Mouse (Mus musculus): ENCODE data around the gene Gdpgp1. TPM values are rescaled to one million over a fixed set of nuclear protein-coding genes. Genes with fewer than 3 reads are reported as not detected.

The Gdpgp1 gene
- polyA plus RNA-seq, 1 experiment from 2014 or later = 4.2 TPM

Other genes starting within 250 kb of the Gdpgp1 start
- gene Zfp710, start 208.1 kb upstream of the Gdpgp1 start, polyA plus RNA-seq (2015; fragmentation: Nextera tagmentation; extraction: Ambion mirVana) = 12.4 and 12.6 TPM in 2 replicates
- 2,779 and 2,782 TPM in 2 replicates for gene Idh2, start 117.5 kb upstream of the Gdpgp1 start, polyA plus RNA-seq (2015; fragmentation: Nextera tagmentation; extraction: Ambion mirVana)
- 12.1 and 14.4 TPM in 2 replicates for gene Sema4b, start 46.0 kb upstream of the Gdpgp1 start, polyA plus RNA-seq (2015; fragmentation: Nextera tagmentation; extraction: Ambion mirVana)
- 65.6 and 65.9 TPM in 2 replicates for gene Cib1, start 52 bp upstream of the Gdpgp1 start, polyA plus RNA-seq (2015; fragmentation: Nextera tagmentation; extraction: Ambion mirVana)
- gene Ttll13, start 13.5 kb downstream of the Gdpgp1 start, polyA plus RNA-seq (2015; fragmentation: Nextera tagmentation; extraction: Ambion mirVana) = 0.60 and 1.2 TPM in 2 replicates
- 39.8 and 45.0 TPM in 2 replicates for gene Ngrn, start 28.4 kb downstream of the Gdpgp1 start, polyA plus RNA-seq (2015; fragmentation: Nextera tagmentation; extraction: Ambion mirVana)
- gene Vps33b, start 36.8 kb downstream of the Gdpgp1 start, polyA plus RNA-seq (2015; fragmentation: Nextera tagmentation; extraction: Ambion mirVana) = 10.3 and 12.7 TPM in 2 replicates
- 138 and 164 TPM in 2 replicates for gene Prc1, start 61.6 kb downstream of the Gdpgp1 start, polyA plus RNA-seq (2015; fragmentation: Nextera tagmentation; extraction: Ambion mirVana)
- 6.5 and 7.6 TPM in 2 replicates for gene Rccd1, start 91.6 kb downstream of the Gdpgp1 start, polyA plus RNA-seq (2015; fragmentation: Nextera tagmentation; extraction: Ambion mirVana)
- gene Unc45a, start 108.1 kb downstream of the Gdpgp1 start, polyA plus RNA-seq (2015; fragmentation: Nextera tagmentation; extraction: Ambion mirVana) = 20.6 and 25.3 TPM in 2 replicates
- 20.1 and 20.7 TPM in 2 replicates for gene Hddc3, start 110.2 kb downstream of the Gdpgp1 start, polyA plus RNA-seq (2015; fragmentation: Nextera tagmentation; extraction: Ambion mirVana)
- 15.0 and 17.4 TPM in 2 replicates for gene Man2a2, start 138.5 kb downstream of the Gdpgp1 start, polyA plus RNA-seq (2015; fragmentation: Nextera tagmentation; extraction: Ambion mirVana)
- gene Fes, start 155.1 kb downstream of the Gdpgp1 start, polyA plus RNA-seq (2015; fragmentation: Nextera tagmentation; extraction: Ambion mirVana) = 14.1 and 15.4 TPM in 2 replicates
- 11.0 and 14.3 TPM in 2 replicates for gene Furin, start 172.6 kb downstream of the Gdpgp1 start, polyA plus RNA-seq (2015; fragmentation: Nextera tagmentation; extraction: Ambion mirVana)

All from heart, embryonic 16.5 days (tissue).